Mouse (Mus musculus): ENCODE results near the gene Hyou1. TPM values are rescaled to one million over a fixed set of nuclear protein-coding genes. Genes with fewer than 3 reads are reported as not detected.
"Not testable (repeated sequence)": the region's sequence is repeated elsewhere in the genome, so short reads cannot be mapped to it uniquely, and the experiment has no call there.

The Hyou1 gene
- polyA plus RNA-seq, 1 experiment from 2014 or later, result 17.8 TPM

- H3K9me3 ChIP-seq (replicated peaks; ENCODE audit: control insufficient read depth, low read length), result no peaks in the 10 kb centered on the region; the same call in 1 of the 2 replicates
- peaks cover 18% of the 10 kb centered on the region for H3K36me3 ChIP-seq (ENCODE audit: control insufficient read depth, insufficient read depth, low read length)
- ATAC-seq (peak; percentile 91), DNase-seq (ENCODE audit: low spot score) (peak; percentile 93)
- peaks cover 6% of the 10 kb centered on the region for H3K4me1 ChIP-seq (ENCODE audit: control insufficient read depth, insufficient read depth, low read length)
- no peaks in the 10 kb centered on the region for H3K27me3 ChIP-seq (replicated peaks; ENCODE audit: control insufficient read depth, insufficient read depth, low read length)
- H3K4me2 ChIP-seq (ENCODE audit: low read length), result peak overlapping the region; percentile 94
- peak overlapping the region; percentile 84 for H3K9ac ChIP-seq (ENCODE audit: low read length)
- under 1% methylated on average over 38 of the region's 38 CpGs for WGBS
- peak overlapping the region; percentile 74 for H3K27ac ChIP-seq (ENCODE audit: low read depth, low read length)
- peak overlapping the region; percentile 72 for H3K4me3 ChIP-seq (ENCODE audit: low read depth, low read length)
Observed at GRCm38 (mm10) chr9:44417892-44418363, 38.6 kb downstream of the Hyou1 start.

- Histone ChIP-seq H3K9ac (ENCODE audit: low read length) (peak within 1 kb of the TSS; percentile 84), H3K4me1 (ENCODE audit: control insufficient read depth, insufficient read depth, low read length) (peaks cover 6% of the 10 kb centered on the region), H3K4me3 (ENCODE audit: low read depth, low read length) (peak within 1 kb of the TSS; percentile 72), H3K4me2 (ENCODE audit: low read length) (peak within 1 kb of the TSS; percentile 94), H3K36me3 (ENCODE audit: control insufficient read depth, insufficient read depth, low read length) (peaks cover 12% of the 10 kb centered on the region; the same call in 1 of the 2 replicates), H3K9me3 (replicated peaks; ENCODE audit: control insufficient read depth, low read length) (no peaks in the 10 kb centered on the region; the same call in 1 of the 2 replicates), H3K27me3 (replicated peaks; ENCODE audit: control insufficient read depth, insufficient read depth, low read length) (no peaks in the 10 kb centered on the region), H3K27ac (ENCODE audit: low read depth, low read length) (peak within 1 kb of the TSS; percentile 74)
- ATAC-seq (no peak), DNase-seq (ENCODE audit: low spot score) (no peak)
- WGBS, result 82% methylated on average over 14 of the region's 14 CpGs
Observed at GRCm38 (mm10) chr9:44418519-44419385, 39.5 kb downstream of the Hyou1 start, which contains the start of gene Ccdc84. Gene Ccdc84, minus strand, starts transcription at chr9:44418569.

DNA sequence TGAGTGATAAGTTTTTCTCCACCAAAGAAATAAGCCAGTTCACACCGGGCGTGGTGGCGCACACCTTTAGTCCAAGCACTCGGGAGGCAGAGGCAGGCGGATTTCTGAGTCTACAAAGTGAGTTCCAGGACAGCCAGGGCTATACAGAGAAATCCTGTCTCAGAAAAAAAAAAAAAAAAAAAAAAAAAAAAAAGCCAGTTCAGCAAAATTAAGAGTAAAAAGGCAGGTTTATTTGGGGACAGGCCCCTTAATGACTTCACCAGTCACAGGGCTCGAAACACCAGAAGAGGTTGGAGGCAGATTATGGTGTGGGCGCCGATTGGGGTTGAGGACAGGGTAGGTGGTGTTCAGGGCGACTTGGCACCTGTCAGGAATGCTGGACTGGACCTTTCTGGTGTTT is 40.4 kb downstream of the Hyou1 start:
- not testable (repeated sequence) for H3K27me3 ChIP-seq (replicated peaks; ENCODE audit: control insufficient read depth, insufficient read depth, low read length); H3K4me1 ChIP-seq (ENCODE audit: control insufficient read depth, insufficient read depth, low read length); ATAC-seq; H3K9me3 ChIP-seq (replicated peaks; ENCODE audit: control insufficient read depth, low read length); H3K36me3 ChIP-seq (ENCODE audit: control insufficient read depth, insufficient read depth, low read length); H3K9ac ChIP-seq (ENCODE audit: low read length); H3K4me3 ChIP-seq (ENCODE audit: low read depth, low read length); DNase-seq (ENCODE audit: low spot score); H3K27ac ChIP-seq (ENCODE audit: low read depth, low read length); H3K4me2 ChIP-seq (ENCODE audit: low read length)
- WGBS, result 94% methylated on average over 9 of the region's 9 CpGs

DNA sequence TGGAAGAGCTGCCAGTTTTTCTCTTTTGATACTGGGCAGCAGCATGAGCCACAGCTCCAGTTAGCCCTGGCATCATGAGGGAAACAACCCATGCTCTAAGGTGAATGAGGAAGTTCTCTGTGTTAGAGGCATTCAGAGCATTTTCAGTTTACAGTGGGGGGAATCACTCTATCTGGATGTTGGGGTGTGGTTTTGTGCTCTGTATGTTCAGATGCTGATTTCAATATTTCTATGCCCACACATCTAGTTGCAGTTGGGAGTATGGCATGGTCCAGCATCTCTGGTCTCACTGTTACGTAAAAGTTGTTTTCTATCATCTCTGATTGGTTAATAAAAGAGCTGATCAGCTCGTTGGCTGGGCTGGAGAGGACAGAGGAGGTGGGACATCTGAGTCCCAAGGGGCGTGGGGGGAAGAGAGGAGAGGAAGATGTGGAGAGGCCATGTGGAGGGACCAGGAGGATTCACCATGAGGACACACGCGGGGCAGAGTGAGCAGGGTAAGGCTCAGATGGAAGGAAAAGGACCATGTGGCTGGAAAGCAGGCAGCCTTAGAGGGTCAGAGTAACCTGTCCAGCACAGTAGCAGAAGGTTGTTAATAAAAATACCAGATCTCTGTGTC is 41.1 kb downstream of the Hyou1 start:
- Histone ChIP-seq H3K27ac (ENCODE audit: low read depth, low read length) (no peak overlapping the region), H3K4me2 (ENCODE audit: low read length) (no peak overlapping the region), H3K27me3 (replicated peaks; ENCODE audit: control insufficient read depth, insufficient read depth, low read length) (no peaks in the 10 kb centered on the region), H3K4me3 (ENCODE audit: low read depth, low read length) (no peak overlapping the region), H3K9me3 (replicated peaks; ENCODE audit: control insufficient read depth, low read length) (no peaks in the 10 kb centered on the region; the same call in 1 of the 2 replicates), H3K36me3 (ENCODE audit: control insufficient read depth, insufficient read depth, low read length) (no peaks in the 10 kb centered on the region), H3K9ac (ENCODE audit: low read length) (no peak overlapping the region), H3K4me1 (ENCODE audit: control insufficient read depth, insufficient read depth, low read length) (peaks cover 6% of the 10 kb centered on the region)
- DNase-seq (ENCODE audit: low spot score), result no peak
- 77% methylated on average over 5 of the region's 5 CpGs for WGBS
- no peak for ATAC-seq

DNA sequence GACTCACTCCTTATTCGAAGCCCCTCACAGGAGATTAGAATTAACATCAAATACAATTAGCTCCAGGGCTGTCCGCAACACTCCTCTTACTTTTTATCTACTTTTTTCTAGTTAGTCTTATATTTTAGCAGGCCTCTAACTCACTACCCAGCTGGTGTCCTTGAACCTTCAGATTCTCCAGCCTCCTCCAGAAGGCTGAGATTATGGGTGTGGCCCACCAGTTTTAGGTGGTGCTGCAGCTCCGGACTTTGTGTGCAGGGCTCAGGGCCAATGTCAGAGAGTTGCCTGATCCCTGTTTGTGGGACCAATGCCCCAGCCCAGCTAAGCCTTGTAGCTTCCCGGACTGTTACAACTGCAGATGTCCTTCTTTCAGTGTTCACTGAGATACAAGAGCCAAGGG is 44.3 kb downstream of the Hyou1 start:
- DNase-seq (ENCODE audit: low spot score), result no peak
- H3K36me3 ChIP-seq (ENCODE audit: control insufficient read depth, insufficient read depth, low read length), result no peaks in the 10 kb centered on the region
- H3K4me2 ChIP-seq (ENCODE audit: low read length), result no peak overlapping the region
- no peak overlapping the region for H3K9ac ChIP-seq (ENCODE audit: low read length)
- no peak overlapping the region for H3K4me3 ChIP-seq (ENCODE audit: low read depth, low read length)
- no peaks in the 10 kb centered on the region for H3K27me3 ChIP-seq (replicated peaks; ENCODE audit: control insufficient read depth, insufficient read depth, low read length)
- H3K27ac ChIP-seq (ENCODE audit: low read depth, low read length), result no peak overlapping the region
- WGBS, result 91% methylated on average over 4 of the region's 4 CpGs
- H3K9me3 ChIP-seq (replicated peaks; ENCODE audit: control insufficient read depth, low read length), result no peaks in the 10 kb centered on the region; the same call in 1 of the 2 replicates
- H3K4me1 ChIP-seq (ENCODE audit: control insufficient read depth, insufficient read depth, low read length), result no peaks in the 10 kb centered on the region
- ATAC-seq, result no peak

- no peak for ATAC-seq
- no peak for DNase-seq (ENCODE audit: low spot score)
- 51% methylated on average over 5 of the region's 5 CpGs for WGBS
- no peak overlapping the region for H3K4me3 ChIP-seq (ENCODE audit: low read depth, low read length)
- H3K27me3 ChIP-seq (replicated peaks; ENCODE audit: control insufficient read depth, insufficient read depth, low read length), result no peaks in the 10 kb centered on the region
- no peaks in the 10 kb centered on the region for H3K9me3 ChIP-seq (replicated peaks; ENCODE audit: control insufficient read depth, low read length)
- no peak overlapping the region for H3K27ac ChIP-seq (ENCODE audit: low read depth, low read length)
- H3K9ac ChIP-seq (ENCODE audit: low read length), result no peak overlapping the region
- no peak overlapping the region for H3K4me2 ChIP-seq (ENCODE audit: low read length)
- no peaks in the 10 kb centered on the region for H3K4me1 ChIP-seq (ENCODE audit: control insufficient read depth, insufficient read depth, low read length)
- H3K36me3 ChIP-seq (ENCODE audit: control insufficient read depth, insufficient read depth, low read length), result no peaks in the 10 kb centered on the region
Observed at GRCm38 (mm10) chr9:44432577-44433185, 53.4 kb downstream of the Hyou1 start.

DNA sequence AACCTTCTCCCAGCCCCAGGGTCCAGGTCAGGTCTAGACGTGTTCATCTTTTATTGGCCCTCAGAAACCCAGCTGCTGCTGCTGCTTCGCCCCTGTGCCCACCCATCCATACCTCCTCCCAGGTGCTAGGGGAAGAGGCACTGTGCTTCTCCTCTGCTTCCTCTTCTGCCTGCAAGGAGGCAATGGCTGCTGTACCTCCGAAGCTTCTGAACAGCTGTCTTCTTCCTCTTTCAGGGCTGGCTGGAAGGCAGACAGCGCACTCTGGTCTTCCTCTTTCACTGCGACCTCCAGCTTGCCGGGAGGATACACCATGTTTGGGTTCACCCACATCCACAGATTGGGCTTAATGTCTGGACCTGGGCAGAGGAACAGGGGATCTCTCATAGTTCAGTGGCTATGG is 56.5 kb downstream of the Hyou1 start:
- no peak for ATAC-seq
- no peak overlapping the region for H3K4me2 ChIP-seq (ENCODE audit: low read length)
- H3K27me3 ChIP-seq (replicated peaks; ENCODE audit: control insufficient read depth, insufficient read depth, low read length), result no peaks in the 10 kb centered on the region
- no peak overlapping the region for H3K4me3 ChIP-seq (ENCODE audit: low read depth, low read length)
- H3K9ac ChIP-seq (ENCODE audit: low read length), result no peak overlapping the region
- no peaks in the 10 kb centered on the region for H3K9me3 ChIP-seq (replicated peaks; ENCODE audit: control insufficient read depth, low read length)
- DNase-seq (ENCODE audit: low spot score), result no peak
- 90% methylated on average over 6 of the region's 6 CpGs for WGBS
- no peak overlapping the region for H3K27ac ChIP-seq (ENCODE audit: low read depth, low read length)
- H3K36me3 ChIP-seq (ENCODE audit: control insufficient read depth, insufficient read depth, low read length), result no peaks in the 10 kb centered on the region
- no peaks in the 10 kb centered on the region for H3K4me1 ChIP-seq (ENCODE audit: control insufficient read depth, insufficient read depth, low read length)

DNA sequence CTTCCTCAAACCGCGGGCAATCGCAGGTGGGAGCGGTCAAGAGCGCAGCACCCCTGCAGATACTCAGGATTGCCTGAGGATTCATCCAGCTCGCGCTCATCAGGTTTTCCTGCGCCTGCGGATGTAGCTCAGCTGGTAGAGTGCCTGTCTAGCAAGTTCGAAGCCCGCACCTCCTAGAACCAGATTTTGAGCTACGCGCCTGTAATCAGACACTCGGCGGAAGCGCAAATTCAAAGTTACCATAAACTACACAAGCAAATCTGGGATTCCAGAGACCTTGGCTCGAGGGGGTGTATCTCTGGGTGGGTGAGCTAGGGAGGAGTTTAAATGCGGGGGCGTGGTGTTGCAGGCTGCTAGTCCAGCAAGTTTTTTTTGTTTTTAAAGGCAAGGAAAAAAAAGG is 61.7 kb downstream of the Hyou1 start, which contains the start of gene Foxr1:
Gene Foxr1, minus strand, starts transcription at position 176 of the 400 bp plus-strand sequence.
- no peak within 1 kb of the TSS for H3K4me3 ChIP-seq (ENCODE audit: low read depth, low read length)
- no peak within 1 kb of the TSS for H3K27ac ChIP-seq (ENCODE audit: low read depth, low read length)
- no peak within 1 kb of the TSS for H3K9ac ChIP-seq (ENCODE audit: low read length)
- no peak for ATAC-seq
- no peaks in the 10 kb centered on the region for H3K27me3 ChIP-seq (replicated peaks; ENCODE audit: control insufficient read depth, insufficient read depth, low read length)
- no peak within 1 kb of the TSS for H3K4me2 ChIP-seq (ENCODE audit: low read length)
- no peaks in the 10 kb centered on the region for H3K36me3 ChIP-seq (ENCODE audit: control insufficient read depth, insufficient read depth, low read length)
- WGBS, result 85% methylated on average over 19 of the region's 19 CpGs
- DNase-seq (ENCODE audit: low spot score), result no peak
- H3K4me1 ChIP-seq (ENCODE audit: control insufficient read depth, insufficient read depth, low read length), result no peaks in the 10 kb centered on the region
- no peaks in the 10 kb centered on the region for H3K9me3 ChIP-seq (replicated peaks; ENCODE audit: control insufficient read depth, low read length)

Measured in forebrain, embryonic 14.5 days (tissue).